Mouse (Mus musculus) lung, postnatal 25 days (tissue): ENCODE data around the gene R3hdm2.

ENCODE experiments used
- DNase-seq: peaks from one replicate; pipeline ENCODE4 v3.0.0; 2022; ENCODE audit warnings: low spot score

Gene R3hdm2

DNA sequence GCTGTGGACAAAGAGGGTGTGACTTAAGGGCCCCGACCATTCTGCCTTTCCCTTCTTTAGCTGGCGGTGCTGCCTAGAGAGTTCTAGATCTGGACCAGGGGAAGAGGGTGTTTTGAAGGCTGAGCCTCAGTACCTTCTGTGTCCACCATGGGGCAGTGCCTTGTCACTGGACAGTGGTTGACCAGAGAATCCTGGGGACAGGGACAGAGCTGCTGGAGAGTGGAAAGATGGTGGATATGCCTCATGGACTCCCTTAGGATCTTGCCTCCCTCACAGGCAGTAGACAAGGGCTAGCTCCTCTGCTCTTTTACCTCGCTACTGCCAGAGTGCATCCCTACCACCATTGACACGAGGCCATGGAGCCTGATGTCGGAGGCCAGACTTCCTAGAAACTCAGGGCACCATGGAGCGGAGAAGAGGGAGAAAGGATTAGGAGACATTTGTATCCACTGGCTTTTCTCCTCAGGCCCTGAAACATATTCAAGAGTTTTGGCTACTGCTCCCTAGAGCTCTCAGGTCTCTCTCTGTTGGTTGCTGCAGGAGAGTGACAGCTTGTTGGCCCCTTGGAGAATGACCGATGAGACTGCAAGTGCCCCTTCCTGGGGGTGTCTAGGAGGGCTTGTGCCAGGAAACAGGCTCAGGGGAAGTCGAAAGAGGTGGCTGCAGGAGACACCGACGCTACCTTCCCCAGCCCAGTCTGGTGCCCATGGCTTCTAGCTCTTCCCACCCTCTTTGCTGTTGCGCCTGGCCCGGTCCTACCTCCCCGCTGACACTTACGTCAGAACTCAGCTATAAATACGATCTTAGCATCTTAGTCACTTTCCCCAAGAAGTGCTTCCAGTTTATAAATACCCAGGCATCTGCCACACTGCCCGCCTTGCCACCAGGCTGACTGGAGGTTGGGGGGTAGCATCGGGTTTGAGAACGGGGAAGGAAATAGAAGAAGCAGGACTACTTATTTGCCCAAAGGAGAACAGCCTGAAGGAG lies 25.9 kb upstream of the R3hdm2 start, which contains the start of gene Inhbe:
Inhbe (minus strand) TSS at position 503 of the 987 bp plus-strand sequence.
- DNase-seq: no peak

DNA sequence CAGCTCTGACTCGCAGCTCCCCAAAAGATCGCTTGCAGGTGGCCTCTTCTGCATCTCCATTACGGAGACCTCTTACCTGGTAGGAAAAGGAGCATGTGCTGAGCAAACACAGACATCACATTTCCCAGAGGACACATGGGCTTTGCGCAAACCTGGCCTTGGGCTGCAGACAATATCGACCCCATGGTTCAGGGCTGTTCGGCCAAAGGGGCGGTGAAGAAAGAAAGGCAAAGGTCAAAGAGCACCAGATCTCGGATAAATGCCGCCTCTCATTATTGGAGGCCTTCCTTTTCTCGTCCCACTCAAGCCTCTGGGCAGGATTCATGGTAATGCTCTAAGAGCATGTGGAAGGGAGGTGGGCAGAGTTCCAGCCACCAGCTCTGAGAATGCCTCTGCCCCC lies 24.8 kb upstream of the R3hdm2 start:
- DNase-seq: no peak

DNA sequence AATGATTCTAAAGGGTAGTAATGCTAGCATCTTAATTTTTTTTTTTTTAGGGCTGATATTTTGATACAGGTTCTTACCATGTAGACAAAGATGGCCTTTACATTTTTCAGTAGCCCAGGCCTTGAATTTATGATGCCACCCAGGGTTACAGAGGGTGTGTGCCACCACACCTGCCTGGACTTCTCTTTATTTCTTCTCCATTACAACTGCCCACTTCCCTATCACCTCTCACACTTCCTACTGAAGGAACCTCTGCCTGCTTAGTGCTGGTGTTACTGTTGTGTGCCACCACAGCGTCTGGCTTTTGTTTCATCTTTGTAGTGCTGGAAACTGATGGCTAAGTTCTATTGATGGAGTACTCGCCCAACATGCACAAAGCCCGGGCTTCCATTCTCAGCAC lies 19.4 kb upstream of the R3hdm2 start:
- no peak for DNase-seq

DNA sequence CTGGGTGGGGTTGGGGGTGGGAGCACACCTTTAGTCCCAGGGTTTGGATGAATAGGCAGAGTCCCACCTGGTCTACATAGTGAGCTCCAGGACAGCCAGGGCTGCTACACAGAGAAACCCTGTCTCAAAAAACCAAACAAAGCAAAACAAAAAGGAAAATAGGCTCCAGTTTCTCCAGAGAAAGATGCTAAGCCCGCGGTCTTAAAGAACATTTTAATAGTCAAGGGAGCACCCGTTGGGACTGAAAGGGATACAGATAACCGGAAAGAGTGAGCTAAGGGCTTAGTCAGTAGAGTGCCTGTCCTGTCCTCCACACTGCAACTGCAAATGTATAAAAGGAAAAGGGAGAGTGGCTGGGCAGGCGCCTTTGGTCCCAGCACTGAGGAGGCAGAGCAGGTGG lies 13.0 kb upstream of the R3hdm2 start:
- DNase-seq: no peak

DNA sequence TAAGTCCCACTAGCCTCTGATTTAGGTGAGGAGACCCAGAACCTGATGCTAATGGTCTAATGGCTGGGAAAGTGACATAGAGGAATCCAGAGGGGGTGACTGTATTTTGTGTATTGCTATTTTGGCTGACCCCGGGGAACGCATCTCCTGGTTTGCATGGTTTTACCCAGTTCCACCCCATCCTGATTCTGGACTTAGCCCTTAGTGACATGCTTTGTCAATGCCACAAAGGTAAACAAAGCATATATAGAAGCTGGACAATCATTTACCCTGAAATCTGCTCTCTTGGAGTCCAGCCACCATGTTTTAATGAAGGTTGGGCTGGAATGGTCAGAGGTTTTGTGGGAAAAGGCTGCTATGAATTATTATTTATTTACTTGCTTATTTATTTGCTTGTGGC lies 11.9 kb upstream of the R3hdm2 start:
- no peak for DNase-seq

DNA sequence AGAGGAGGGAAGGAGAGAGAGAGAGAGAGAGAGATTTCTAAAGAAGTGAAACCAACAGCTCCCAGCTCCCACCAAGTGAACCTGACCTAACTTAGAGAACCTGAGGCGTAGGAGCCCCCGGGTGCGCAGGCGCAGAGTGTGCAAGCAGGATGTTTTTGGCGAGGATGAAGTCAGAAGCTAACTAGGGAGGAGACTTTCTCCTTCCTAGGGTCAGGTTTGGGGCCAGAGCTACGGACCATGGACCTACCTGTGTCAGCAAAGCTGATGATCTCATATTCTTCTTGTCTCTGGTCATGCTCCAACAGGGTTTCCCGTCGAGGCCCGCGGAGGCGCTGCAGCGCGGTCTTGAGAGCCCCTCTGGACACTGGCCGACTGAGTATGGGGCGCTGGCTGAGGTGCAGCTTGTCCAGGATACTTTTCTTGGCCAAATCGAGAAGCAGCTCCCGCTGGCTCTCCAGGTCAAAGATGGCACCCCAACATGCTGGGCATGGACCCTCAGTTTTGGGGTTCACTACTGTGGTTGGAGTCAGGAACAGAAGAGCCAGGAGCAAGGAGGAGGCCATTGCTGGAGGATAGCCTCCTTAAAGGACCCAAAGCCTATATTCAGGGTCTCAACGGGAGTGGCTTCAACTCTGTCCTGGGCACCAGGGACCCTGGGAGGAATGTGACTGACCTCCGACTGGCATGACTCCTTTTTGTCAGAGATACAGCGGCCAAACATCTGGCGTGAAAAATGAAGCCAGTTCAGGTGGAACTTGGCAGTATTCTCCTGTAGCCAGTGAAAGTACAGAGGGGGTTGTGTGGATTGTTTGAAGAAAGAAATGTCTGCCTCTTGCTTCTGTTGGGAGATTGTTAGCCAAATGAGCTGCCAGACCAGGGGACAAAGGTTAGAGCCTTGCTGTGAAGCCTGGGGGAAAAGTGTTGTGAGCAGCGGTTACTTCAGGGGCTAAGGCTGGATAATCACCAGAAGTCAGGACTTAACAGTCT lies 10.0 kb upstream of the R3hdm2 start, which contains the start of gene Inhbc:
Inhbc (minus strand) TSS at position 598 of the 987 bp plus-strand sequence.
- DNase-seq: no peak

DNA sequence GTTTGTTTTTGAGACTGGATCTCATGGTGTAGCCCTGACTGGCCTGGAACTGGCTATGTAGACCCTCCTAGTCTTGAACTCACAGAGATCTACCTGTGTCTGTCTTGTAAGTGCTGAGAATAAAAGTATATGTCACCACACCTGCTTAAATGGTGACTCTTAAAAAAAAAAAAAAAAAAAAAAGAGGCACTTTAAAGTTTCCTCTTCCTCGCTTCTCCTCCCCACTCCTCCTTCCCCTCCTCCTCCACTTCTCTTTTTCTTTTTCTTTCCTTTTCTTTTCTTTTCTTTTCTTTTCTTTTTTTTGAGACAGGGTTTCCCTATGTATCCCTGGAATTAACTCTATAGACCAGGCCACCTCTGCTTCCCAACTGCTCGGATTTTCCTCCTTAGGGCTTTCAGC lies 9.1 kb upstream of the R3hdm2 start:
- no peak for DNase-seq

DNA sequence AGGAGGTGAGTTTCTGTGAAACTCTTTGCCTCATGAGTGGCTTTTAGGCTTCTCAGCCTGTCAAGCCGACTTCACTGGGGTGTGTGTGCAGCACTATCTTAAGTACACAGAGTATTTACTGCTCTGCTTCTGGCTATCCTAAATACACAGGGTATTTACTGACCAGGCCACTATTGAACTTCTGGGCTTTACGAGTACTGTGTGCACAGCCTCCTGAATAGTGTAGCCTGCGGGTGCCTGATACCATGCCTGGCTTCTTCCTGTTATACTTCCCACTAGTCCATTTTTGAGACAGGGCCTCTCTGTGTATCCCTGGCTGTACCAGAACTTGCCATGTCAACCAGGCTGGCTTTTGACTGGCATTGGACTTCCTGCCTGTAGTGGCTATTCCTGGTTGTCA lies 2.4 kb upstream of the R3hdm2 start:
- no peak for DNase-seq

DNA sequence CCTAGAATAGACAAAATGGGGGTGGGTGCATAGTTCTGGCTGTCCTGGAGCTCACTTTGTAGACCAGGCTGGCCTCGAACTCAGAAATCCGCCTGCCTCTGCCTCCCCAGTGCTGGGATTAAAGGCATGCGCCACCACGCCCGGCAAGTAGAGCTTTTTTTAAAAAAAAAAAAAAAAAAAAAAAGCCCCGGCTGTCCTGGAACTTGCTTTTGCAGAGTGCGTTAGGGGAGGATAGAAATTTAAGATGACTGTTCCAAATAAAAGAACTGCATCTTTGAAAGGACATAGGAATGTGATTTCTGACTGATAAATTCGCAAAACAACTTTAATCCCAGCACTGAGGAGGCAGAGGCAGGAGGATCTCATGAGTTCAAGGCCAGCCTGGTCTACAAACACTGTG lies 473 bp upstream of the R3hdm2 start:
- DNase-seq: no peak

DNA sequence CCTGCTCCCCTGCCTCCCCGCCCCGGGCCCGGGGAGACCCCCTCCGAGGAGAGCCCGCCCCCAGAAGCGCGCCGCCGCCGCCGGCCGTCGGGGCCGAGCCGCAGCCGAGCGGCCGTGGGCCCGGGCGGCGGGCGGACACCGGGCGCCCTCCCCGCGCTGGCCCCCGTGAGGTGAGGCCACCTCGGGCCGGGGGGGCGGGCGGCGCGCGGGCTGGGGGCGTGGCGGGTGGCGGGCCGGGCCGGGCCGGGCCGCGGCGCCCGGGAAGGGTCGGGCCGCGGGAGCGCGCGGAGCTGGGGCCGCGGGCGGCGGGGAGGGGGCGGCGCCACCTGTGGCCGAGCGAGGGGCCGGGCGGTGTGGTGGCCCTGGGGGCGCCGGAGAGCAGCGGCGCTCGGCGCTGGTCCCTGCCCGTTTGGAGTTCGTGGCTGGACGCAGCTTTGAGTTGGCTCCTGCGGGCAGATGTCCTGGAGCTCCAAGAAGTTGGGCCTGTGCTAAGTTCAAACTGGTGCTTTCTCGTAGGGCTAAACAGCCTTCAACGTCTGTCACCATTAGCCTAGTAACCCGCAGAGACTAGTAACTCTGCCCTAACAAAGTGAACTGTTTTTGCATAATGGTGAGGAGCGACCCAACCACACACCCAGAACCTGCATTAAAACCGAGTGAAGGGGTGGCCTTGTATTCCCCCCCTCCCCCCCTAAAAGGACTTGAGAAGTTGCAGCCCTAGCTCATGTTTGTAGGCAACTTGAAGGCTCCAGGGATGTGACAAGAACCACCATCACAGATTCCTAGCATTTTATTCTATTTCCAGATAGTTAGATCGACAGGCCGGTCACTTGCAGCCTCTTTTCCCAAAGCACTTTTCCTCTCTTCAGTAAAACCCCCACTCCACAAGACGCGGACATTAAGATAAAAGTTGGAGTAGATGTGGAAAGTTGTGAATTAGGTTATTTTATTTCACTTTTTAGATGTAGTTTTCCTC lies 928 bp downstream of the R3hdm2 start:
- DNase-seq: peak; percentile 56

DNA sequence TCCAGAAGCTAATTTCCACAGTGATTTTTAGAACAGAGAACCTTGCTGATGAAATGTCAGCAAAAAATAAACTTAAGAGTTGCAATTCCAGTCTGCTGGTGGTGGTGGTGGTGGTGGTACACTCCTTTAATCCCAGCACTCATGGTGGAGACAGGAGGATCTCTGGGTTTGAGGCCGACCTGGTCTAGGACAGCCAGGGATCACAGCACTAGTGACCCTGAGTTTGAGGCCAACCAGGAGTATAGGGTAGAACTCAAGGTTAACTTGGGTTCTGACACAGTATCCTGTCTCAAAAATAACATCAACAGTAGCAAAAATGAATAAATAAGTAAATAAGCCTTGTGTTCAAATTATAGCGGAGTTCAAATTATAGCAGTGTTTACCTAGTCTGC lies 1.6 kb downstream of the R3hdm2 start:
- no peak for DNase-seq

DNA sequence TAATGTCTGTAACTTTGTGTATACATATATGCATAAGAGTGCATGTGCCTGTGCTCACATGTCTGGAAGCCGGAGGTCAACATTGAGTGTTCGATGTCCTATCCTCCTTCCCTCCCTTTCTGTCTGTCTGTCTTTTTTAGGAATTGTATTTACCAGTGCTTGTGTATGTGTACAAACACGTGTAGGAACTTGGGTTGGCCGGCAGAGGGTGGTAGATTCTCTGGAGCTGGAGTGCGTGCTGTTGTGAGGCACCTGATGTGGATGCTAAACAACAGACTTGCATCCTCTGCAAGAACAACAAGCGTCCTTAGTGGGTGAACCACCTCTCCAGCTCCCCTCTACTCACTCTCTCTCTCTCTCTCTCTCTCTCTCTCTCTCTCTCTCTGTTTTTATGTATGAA lies 11.6 kb downstream of the R3hdm2 start:
- DNase-seq: no peak

DNA sequence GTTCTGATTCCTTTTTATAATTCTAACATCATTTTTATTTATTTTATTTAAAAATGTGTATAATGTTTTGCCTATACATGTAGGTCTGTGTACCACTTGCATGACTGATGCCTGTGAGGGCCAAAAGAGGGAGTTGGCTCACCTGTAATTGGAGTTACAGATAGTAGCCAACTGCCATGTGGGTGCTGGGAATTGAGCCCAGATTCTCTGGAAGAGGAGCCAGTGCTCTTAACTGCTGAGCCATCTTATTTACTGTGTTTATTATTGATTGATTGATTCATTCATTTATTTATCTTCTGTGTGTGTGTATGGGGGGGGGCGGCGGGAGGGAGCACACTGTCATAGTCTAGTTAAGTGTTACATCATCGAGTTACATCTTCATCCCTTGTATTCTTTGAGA lies 24.6 kb downstream of the R3hdm2 start:
- no peak for DNase-seq

DNA sequence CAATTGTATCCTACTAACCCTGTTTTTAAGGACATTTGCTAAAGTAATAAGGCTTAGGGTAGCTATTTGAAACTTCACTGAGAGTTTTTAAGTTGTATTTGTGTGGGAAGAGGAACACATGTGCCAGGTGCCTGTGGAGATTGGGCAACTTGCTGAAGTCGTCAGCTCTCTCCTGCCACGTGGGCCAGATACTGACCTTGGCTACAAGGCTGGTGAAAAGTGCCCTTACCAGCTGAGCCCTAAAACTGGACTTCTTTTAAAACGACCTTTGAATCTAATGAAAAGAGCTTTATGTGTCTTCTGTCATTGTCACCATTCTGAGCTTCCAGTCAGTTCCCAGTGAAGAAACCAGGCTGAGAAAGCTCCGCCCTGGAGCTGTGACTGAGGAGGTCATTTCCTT lies 27.3 kb downstream of the R3hdm2 start:
- DNase-seq: peak; percentile 16

DNA sequence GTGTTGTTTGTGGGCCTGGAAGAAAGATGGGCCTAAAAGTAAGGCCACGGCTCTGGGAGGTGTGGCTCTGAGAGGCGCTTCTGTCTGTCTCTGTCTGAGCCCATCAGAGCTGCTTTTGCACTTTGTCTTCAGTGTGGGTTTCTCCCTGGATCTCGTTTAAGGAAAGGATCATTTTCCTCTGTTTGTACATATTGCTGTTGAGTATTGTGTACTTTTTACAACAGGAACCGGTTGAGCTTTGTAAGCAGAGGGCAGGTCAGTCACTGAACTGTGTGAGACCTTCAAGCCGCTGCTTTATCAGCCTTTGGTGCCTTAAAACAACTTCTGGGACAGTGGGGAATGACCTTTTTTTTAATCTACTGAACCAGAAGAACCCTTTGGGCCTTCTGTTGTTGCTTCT lies 32.0 kb downstream of the R3hdm2 start:
- DNase-seq: no peak

DNA sequence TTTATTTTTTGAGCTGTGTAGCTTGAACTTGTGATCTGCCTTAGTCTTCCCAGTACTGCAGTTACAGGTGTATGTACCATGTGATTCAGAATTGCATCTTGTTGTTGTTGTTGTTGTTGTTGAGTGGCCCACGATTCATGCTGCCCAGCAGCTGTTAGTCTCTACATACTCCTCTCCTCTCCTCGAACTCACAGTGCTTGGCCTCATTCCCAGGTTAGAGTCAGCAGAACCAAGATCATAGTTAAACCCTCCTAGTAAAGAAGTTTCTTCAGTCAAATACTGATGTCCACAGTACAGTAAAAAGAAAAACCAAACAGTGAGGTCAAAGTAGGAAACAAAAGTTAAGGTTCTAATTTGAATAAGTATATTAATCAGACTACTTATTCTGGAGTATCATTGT lies 32.6 kb downstream of the R3hdm2 start:
- no peak for DNase-seq

DNA sequence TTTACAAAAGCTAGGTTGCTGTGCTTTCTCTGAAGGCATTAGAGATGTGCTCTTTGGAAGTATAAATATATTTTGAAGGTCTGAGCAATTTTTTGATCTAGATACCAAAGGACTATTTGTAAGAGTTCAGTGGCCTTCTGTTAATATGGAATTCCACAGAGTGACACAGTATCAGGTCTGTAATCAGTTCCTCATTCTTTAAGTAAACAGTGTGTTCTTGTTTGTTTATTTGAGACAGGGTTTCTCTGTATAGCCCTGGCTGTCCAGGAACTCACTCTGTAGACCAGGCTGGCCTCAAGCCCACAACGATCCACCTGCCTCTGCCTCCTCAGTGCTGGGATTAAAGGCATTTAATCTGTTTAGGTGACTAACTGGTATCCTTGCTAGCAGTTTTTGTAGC lies 33.5 kb downstream of the R3hdm2 start:
- DNase-seq: no peak

DNA sequence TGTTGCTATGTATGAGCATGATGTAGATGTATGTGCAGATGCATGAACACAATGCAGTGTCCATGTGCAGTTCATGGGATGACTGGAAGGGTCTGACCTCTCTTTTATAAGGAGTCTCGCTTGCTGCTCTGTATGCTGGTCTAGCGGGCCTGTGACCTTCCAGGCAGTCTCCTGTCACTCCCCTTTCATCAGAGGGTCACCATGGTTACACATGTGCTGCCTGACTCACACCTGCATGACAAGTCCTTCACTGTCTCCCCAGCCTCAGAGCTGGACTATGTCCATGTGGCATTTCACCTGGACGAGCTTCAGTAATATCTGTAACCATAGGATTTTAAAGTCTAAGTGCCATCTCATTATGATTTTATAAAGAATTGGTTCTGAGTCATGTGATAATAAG lies 34.0 kb downstream of the R3hdm2 start:
- no peak for DNase-seq

DNA sequence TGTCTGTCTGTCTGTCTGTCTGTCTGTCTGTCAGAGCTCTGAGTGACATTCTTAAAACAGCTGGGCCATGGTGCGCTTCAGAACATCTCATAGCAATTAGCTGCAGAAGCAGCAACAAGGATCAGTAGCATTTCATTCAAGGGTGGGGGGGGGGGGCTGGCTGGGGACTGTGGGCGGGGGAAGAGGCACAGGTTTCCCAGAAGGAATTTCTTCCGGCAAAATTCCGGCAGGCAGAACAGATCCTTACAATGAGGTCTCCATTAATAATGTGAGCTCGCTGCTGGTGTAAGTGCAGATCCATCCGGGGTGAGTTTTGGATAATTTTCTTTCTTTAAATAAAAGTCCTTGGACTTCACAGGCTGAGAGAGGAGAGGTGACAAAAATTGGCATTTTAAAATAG lies 40.0 kb downstream of the R3hdm2 start:
- DNase-seq: no peak

DNA sequence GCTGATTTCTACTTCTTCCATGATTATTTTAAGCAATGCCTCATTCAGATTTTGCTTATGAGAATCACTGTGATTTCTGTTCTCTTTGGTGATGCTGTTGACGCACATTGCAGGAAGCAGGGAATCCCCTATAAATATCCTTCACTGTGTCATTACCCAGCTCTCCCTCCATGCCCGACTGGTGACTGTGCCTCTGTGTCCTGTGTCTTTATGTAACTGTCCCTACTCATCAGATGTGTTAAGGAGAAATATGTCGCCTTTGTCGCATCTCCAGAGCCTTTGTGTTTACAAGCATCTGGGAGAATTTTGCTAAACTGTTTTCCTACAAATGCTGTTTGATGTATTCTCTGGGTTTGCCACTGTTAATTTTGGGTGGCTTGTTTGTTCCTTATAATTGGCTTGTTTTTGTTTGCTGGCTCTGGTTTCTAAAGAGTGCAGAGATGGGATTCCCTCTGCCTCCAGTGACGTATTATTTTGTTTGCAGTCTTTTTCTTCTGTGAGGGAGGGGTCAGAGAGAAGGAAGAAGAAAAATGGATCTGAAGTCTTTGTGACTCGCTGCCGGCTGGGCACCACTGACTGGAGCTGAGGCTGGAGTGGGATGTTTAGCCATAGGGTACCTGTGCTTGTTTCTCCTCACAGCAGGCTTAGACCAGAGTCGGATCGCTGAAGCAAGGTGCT lies 40.7 kb downstream of the R3hdm2 start:
- DNase-seq: no peak

DNA sequence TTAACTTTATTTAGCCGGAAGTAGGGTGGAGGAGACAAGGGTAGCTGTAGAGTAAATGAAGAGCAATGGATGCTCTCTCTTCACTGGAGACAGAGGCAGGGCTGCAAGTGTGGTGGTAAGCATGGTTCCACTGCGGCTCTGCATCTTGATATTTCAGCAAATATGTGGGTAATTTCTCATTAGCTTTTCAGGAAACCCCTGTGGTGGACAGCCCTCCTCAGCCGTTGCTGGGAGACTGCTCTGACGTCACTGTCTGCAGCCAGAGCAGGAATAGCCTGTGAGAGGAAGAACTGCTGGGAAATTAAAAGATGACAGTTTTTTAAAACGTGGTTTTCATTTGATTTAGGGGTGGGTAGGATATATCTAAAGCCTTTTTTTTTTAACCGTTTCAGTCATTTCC lies 41.9 kb downstream of the R3hdm2 start:
- DNase-seq: peak; percentile 41
